Mouse (Mus musculus) lung, adult 2 months (tissue): ENCODE results near the gene Slc43a1.

Source experiments
- CTCF ChIP-seq: fragments of 200-500 bp; IDR thresholded peaks from 2 replicates; pipeline ENCODE4 v1.5.1; 2011; ENCODE audit warnings: mild to moderate bottlenecking, low read length, control low read depth; ENCODE audit not compliant: insufficient read depth
- POLR2A ChIP-seq: fragments of 200-500 bp; IDR thresholded peaks from 2 replicates; pipeline ENCODE4 v1.6.1; 2011; ENCODE audit warnings: low read depth, mild to moderate bottlenecking, control low read depth, low read length, borderline replicate concordance; ENCODE audit errors: extremely low read depth

GRCm38 (mm10) chr2:84840016-84840747 lies 1.5 kb downstream of the Slc43a1 start:
- no peak for TF ChIP-seq CTCF
- TF ChIP-seq POLR2A: no peak
